Mouse (Mus musculus): ENCODE results near the gene Cit.
A peak's percentile ranks its signal among the peaks of the same experiment; 100 is the strongest.

Cit gene

DNA sequence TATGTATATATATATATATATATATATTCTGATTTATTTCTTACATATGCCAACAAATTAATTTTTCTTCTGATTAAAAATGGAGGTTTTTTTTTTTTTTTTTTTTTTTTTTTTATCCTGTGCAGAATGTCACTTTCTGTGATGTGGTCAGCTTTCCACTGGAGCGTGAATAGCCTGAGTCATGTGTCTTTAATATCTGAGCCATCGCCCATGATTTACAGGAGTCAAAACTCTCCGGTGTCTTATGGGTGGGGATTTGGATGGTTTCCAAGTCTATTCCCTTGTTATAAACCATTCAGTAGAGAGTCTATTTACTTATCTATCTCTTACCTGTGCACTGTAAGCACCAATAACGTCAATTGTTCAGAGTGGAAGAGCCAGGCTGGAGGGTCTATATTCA is 27.9 kb downstream of the Cit start:
- TF ChIP-seq GATA4 (IDR thresholded peaks at IDR 0.05; ENCODE audit: insufficient replicate concordance, low read length), result no peak

DNA sequence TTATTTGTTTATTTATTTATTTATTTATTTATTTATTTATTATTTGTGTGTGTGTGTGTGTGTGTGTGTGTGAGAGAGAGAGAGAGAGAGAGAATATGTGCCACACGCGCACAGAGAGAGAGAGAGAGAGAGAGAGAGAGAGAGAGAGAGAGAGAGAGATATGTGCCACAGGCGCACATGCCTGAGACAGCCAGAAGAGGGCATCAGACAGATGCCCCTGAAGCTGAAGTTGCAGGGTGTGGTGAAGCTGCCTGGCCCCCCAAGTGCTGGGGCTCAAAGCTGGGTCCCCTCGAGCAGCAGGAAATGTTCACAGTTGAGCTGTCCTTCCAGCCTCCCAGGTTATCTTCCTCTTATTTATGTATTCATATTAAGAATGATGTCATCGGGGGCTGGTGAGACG is 32.3 kb downstream of the Cit start:
- TF ChIP-seq GATA4 (IDR thresholded peaks at IDR 0.05; ENCODE audit: insufficient replicate concordance, low read length), result no peak

DNA sequence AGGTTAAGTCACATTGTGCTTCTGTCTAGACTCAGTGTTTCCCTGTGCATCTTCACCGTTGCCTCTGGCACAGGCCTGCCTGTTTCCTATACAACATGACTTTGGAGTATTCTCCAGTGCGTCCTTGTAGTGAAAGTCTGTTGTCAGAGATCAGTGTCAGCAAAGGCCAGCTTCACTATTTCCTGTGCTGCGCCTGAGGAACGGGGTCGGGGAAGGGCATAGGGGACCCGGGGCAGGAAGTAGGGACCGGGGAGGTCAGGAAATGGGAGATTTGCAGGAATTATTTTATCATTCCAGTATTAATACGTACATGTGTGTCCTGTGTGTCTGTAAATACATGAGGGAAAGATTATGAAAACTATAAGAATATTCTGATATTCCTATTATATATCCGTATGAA is 37.1 kb downstream of the Cit start:
- TF ChIP-seq GATA4 (IDR thresholded peaks at IDR 0.05; ENCODE audit: insufficient replicate concordance, low read length), result peak; percentile 66; the same call in 1 of the 2 replicates

DNA sequence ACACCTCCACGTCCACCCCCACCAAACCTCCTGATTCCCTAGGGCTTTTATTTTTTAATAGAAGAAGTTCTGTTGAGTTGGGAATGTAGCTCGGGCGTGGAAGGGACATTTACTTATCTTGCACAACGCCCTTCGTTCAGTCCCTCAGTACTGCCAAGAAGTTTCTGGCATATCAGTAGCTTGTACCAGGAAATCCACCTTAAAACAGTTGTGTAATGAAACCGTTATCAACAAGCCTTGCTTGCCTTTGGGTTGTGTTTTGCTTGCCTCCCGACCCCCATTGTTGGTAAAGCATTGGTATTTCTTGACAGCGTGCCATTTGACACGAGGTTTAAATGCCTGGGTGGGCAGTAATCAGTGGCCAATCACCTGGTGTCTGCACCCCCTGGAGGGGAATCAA is 39.4 kb downstream of the Cit start:
- TF ChIP-seq GATA4 (IDR thresholded peaks at IDR 0.05; ENCODE audit: insufficient replicate concordance, low read length), result peak; percentile 57; the same call in 1 of the 2 replicates

DNA sequence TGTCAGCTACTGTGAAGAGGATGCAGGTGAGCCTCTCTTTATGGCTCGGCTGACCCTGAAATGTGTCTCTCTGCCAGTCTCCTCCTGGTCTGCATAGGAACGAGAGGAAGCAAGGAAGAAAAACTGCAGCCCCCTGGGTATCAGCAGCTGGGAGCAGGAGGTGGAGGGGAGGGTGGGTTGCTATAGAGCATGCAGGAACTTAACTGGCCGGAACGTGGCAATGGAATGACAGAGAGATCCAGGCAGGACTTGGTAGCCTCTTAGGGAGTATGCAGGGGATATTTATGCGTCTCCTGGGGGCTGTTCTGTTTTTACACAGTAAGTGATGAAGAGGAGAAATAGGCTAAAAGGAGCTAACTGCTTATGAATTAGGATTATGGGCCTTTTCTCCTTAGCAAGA is 48.7 kb downstream of the Cit start:
- TF ChIP-seq GATA4 (IDR thresholded peaks at IDR 0.05; ENCODE audit: insufficient replicate concordance, low read length), result no peak

DNA sequence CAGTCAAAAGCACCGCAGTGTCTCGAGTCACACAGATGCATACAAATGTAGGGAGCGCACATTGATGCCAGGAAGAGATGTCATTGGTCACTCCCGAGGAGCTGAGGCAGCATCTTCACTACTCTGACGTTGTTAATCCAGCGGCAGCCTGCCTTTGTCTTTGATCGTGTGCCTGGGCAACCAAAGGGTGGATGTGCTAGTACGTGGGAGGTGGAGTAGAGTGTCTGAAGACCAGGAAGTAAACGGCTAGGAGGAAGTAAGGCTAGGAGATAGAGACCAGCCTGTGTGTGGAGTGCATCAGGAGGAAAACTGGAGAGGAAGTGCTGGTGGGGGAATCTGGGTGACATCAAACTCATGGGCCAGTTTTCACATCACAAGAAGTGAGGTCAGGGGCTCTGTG is 52.0 kb downstream of the Cit start:
- no peak for TF ChIP-seq GATA4 (IDR thresholded peaks at IDR 0.05; ENCODE audit: insufficient replicate concordance, low read length)

DNA sequence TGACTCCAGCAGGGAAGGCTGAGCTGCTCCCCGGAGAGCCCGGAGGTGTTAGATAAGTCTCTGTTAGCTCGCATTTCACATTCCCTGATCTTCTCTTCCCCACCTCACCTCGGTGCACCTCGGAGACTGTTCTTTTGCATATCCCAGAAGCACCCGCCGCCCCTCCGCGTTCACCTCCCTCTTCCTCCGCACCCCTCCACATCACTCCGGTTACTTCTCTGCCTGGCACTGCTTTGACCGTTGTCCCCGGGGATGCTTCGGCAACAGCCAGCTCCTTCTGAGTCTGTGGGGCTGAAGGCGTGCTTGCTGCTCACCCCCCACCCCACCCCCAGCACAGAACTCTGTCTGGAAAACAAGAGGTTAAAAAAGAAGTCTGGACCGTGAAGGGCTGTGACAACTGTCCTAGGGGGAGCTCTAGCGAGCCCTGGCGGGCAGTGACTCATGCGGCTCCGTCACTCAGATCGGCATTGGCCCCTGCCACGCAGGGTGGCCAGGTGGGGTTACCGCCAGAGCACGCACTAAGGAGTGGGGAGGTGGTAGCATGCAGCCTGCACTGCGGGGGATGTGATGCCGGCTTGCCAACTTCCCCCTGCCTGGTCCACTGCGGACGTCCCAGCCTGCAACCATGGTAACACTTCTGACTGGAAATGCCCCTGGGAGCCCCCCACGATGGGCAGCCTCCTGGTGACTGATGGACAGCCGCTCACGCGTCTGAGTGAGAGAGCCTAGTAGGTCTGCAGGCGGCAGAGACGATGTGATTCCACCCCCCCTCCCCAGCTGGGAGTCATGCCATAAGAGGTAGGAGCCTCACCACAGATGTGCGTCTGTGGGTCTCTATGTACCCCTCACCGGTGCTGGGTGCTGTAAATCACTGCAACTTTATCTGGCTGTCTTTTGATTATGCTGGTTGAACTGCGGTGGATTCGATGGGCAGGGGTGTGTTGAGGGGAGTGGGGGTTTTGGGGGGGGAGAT is 62.2 kb downstream of the Cit start:
- TF ChIP-seq GATA4 (IDR thresholded peaks at IDR 0.05; ENCODE audit: insufficient replicate concordance, low read length), result no peak

DNA sequence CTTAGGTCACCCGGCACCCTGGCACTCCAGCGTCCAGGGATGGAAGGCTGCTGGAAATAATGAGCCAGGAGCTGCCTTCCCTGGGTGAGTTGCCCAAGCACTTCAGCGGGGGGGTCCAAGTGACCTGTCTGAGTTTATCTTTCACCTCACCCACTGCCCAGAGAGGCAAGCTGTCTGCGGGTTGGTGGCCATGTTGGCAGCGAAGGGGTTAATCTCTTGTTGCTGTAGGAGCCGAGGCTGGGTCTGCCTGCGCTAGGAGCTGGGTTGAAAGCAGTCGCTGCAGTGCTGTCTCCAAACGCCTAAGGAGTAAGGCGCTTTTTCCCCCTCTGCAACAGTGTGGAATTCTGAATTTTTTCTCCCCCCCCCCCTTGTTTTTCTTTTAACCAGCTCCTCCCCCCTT is 63.2 kb downstream of the Cit start:
- TF ChIP-seq GATA4 (IDR thresholded peaks at IDR 0.05; ENCODE audit: insufficient replicate concordance, low read length), result no peak

DNA sequence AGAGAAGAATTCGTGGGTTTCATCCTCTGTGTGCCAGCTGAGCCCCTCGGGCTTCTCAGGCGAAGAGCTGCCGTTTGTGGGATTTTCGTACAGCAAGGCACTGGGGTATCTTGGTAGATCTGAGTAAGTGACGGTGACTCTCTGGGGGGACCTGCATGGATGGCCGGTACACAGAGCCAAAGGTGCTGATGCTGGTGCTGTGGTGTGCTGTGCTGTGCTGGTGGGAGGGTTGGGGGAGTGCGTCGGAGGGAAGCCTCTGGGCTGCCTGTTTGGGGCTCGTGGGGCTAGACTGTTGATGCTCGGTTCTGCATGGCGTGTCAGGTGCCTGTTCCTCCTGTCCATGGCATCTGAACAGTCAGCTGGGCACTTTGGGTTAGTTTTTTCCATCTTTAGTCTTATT is 63.6 kb downstream of the Cit start:
- TF ChIP-seq GATA4 (IDR thresholded peaks at IDR 0.05; ENCODE audit: insufficient replicate concordance, low read length), result no peak

DNA sequence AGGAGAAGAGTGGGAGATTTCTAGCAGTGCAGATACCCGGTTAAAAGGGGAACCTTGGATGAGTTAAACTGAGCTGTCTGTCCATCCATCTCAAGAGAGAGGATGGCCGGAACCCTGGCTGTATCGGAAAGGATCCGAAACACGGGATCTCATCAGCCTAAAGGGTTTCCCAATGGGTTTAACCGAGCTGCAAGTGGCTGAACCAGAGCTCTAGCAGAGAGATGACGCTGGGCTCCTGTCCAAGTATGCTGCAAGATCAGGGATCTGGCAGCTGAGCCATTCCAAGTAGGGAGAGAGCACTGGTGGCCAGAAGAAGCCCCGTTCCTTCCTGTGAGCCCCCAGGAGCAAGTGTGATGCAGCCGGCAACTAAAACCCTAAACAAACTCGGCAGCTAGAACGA is 64.0 kb downstream of the Cit start:
- no peak for TF ChIP-seq GATA4 (IDR thresholded peaks at IDR 0.05; ENCODE audit: insufficient replicate concordance, low read length)

DNA sequence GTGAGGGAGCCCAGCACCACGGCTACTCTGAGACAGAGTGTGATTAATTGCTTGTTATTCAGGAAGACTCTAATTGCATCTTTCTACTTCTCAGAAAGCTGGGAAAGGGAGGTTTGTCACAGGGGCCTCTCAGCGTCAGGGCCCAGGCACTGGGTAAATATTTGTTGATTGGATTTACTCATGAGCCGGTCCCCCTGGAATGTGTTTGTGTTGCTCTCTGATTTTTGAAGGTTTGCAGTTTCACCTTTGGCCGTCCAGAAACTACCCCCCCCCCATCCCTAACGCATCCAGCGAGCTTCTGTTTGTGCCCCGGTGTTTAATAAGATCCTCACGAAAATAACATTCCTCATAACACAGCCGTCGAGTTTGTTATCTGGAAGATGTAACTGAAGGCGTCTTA is 65.4 kb downstream of the Cit start:
- TF ChIP-seq GATA4 (IDR thresholded peaks at IDR 0.05; ENCODE audit: insufficient replicate concordance, low read length), result no peak

DNA sequence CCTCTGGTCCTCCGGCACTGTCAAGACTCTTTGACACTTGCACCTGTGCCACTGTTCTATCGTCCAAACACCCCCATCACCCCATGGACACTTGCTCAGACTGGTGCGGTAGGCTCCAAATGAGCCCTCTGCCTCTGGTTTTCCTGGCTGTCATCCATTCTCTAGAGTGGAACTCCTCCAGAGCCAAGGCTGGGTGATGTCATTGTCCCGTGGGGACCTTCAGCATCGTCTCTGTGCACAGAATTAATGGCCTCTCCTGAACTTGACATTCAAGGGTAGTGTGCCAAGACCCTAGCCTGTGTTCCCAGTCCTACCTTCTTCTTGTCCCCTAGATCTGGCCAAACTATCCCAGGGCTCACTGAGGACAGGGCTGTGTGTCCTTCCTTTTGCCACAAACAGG is 70.4 kb downstream of the Cit start:
- no peak for TF ChIP-seq GATA4 (IDR thresholded peaks at IDR 0.05; ENCODE audit: insufficient replicate concordance, low read length)

DNA sequence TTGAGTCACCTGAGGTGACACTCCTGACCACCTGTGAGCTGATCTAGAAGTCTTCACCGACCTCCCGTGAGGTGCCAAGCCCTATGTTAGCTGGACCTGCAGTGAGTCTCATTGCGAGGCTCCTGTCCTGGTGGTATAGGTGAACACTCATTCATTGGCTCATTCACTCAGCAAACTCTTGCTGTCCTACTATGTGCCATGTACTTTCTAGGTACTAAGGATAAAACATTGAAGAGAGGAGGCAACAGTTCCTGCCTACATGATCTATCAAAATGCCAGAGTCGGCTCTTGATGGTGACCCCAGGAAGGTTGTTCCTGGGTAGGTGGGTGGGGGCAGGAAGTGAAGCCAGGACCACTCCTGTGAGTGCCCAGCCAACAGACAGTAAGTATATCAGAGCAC is 72.9 kb downstream of the Cit start:
- no peak for TF ChIP-seq GATA4 (IDR thresholded peaks at IDR 0.05; ENCODE audit: insufficient replicate concordance, low read length)

DNA sequence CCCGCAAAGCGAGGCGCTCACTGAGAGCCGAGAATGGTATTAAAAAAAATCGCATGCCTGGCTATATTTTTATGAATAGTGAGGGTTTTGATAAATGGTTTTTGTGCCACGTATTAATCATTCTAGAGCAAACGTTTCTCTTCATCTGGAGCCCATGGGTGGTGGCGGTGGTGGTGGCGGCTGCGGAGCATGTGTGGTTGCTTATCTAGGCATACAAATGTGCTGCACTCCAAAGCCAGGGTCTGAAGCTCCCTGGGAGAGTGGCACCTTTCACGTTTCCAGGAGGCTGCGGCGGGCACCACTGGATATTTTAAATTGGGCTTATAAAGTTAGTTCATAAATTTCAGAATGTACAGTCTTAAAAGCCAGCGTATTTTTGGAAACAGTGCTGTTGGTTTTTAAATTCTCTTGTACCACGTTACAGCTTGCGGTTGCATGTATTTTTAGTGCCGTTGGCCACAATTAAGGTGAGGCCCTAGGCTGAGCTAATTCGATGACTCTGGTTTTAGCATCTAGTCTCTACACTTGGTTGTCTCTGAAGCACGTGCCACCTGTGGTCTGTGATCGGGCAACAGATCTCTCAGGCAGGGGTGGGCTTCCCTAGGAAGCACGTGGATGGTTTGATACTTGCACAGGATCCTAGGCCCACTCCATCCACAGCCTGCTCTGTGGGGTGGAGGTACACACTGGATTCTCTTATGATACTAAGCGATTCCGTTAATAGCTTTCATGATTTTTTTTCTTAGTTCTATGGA is 73.7 kb downstream of the Cit start:
- TF ChIP-seq GATA4 (IDR thresholded peaks at IDR 0.05; ENCODE audit: insufficient replicate concordance, low read length), result no peak

DNA sequence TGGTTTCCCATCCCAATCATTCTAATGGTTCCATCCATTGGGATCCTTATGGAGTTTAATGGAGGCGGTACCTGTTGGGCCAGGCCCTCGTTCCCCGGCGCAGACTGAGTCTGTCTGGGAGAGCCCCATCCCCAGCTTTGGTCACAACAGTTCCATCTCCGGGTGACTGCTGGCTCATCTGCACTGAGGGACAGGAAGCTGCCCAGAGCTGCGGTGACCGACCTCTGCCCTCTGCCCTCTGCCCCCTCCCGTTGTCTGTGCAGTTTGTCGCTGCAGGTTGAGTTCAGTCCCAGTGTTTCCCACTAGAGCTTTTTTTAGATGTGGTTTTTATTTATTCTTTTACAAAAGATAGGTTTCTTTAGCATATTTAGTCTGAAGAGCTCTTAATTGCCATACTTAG is 76.9 kb downstream of the Cit start:
- no peak for TF ChIP-seq GATA4 (IDR thresholded peaks at IDR 0.05; ENCODE audit: insufficient replicate concordance, low read length)

DNA sequence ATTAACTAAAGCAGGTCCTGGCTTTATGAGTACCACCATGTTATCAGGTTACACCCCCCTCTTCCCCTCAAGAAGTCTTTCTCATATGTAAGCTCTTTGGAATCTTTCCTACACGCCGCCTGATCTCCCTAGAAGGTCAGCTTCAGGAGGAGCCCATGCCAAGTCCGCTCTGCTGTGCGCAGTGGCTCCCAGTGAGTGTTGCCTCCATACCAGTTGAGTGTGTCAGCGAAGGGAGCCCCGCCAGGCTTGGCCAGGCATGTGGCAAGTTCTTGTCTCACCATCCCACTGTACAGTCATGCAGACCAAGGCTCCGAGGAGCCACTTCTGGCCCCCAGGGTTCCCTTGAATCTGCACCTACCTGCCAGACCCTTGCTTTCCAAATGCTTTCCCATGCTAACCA is 79.9 kb downstream of the Cit start:
- TF ChIP-seq GATA4 (IDR thresholded peaks at IDR 0.05; ENCODE audit: insufficient replicate concordance, low read length), result no peak

All from liver, adult (tissue).